Mouse (Mus musculus): ENCODE data around the gene Ogdhl.

DNA sequence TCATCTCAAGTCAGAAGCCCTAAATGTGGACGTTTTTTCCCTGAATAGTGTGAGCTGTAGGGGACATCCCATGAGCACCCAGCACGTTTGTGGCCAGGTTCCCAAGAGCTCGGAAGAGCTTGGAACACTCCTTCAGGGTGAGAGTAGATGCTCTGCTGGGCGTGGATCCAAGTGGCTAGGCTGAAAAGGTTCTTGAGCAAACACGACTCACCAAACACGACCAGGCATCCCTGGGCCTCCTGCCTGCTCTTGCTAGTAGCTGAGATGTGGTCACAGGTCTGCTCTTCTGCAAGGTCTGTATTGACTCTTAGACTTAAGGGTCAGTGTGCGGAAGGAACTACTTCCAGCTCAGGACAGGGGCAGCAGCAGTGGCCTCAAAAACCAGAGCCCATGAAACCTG is 47.9 kb downstream of the Ogdhl start:
- TF ChIP-seq POLR2A (IDR thresholded peaks at IDR 0.05; ENCODE audit: insufficient read length, low read depth) (no peak), REST (IDR thresholded peaks at IDR 0.05; ENCODE audit: insufficient read depth, insufficient read length) (no peak)

All from myocyte (in vitro differentiated cells).